Mouse (Mus musculus) right cerebral cortex, postnatal 10 days (tissue): Measurements from ENCODE around the gene Smarcc1.

ENCODE experiments used
- DNase-seq, 2 experiments: peaks; one replicate each; pipeline ENCODE4 v3.0.0; 2021; ENCODE audit warnings: low spot score in 2 of 2

The Smarcc1 gene

GRCm38 (mm10) chr9:110284075-110284697 lies 166.7 kb downstream of the Smarcc1 start:
- DNase-seq, result peak in 1 of 2 experiments; percentile 53

- DNase-seq, result peak; percentile 83 to 91
Measured at GRCm38 (mm10) chr9:110287321-110287924, 169.9 kb downstream of the Smarcc1 start.
